Mouse (Mus musculus) layer of hippocampus, adult 2 months (tissue): Measurements from ENCODE around the gene D17Wsu92e. TPM values are rescaled to one million over a fixed set of nuclear protein-coding genes. Genes with fewer than 3 reads are reported as not detected.

Source experiments
- DNase-seq, 2 experiments: peaks; one replicate each; pipeline ENCODE4 v3.0.0; 2022; ENCODE audit warnings: low spot score in 2 of 2
- H3K27ac ChIP-seq: fragments of 200-600 bp; 2 replicates; pipeline ENCODE4 v1.8.1; 2022
- H3K4me3 ChIP-seq: fragments of 200-600 bp; 2 replicates; pipeline ENCODE4 v1.8.1; 2022; ENCODE audit warnings: mild to moderate bottlenecking
- CTCF ChIP-seq: fragments of 200-600 bp; conservative IDR thresholded peaks from 2 replicates; pipeline ENCODE4 v1.8.1; 2022; ENCODE audit warnings: antibody characterized with exemption, mild to moderate bottlenecking, moderate library complexity
- total RNA-seq, 2 experiments: library from RNA; stranded (reverse); gene quantifications; 2 replicates each; pipeline ENCODE4 v1.2.3; 2021

D17Wsu92e gene
- total RNA-seq, 2 experiments from 2014 or later: 192 to 197 TPM

GRCm38 (mm10) chr17:27793144-27793543 lies 27.3 kb downstream of the D17Wsu92e start:
- DNase-seq: no peak
- TF ChIP-seq CTCF: no peak
- Histone ChIP-seq H3K4me3 (no peak overlapping the region), H3K27ac (no peak overlapping the region)

GRCm38 (mm10) chr17:27792516-27792915 lies 27.9 kb downstream of the D17Wsu92e start:
- no peak for TF ChIP-seq CTCF
- Histone ChIP-seq H3K27ac (no peak overlapping the region), H3K4me3 (no peak overlapping the region)
- no peak for DNase-seq

GRCm38 (mm10) chr17:27791556-27791955 lies 28.9 kb downstream of the D17Wsu92e start:
- TF ChIP-seq CTCF: no peak

GRCm38 (mm10) chr17:27790976-27791375 lies 29.5 kb downstream of the D17Wsu92e start:
- no peak overlapping the region for H3K27ac ChIP-seq
- H3K4me3 ChIP-seq: no peak overlapping the region
- DNase-seq: no peak
- TF ChIP-seq CTCF: 0 out of 2 replicates have a peak, but pooled peaks have one; percentile 17

More at GRCm38 (mm10) chr17:27791556-27791955, 28.9 kb downstream of the D17Wsu92e start:
- no peak overlapping the region for H3K4me3 ChIP-seq
- H3K27ac ChIP-seq: no peak overlapping the region
- DNase-seq: no peak

GRCm38 (mm10) chr17:27790015-27790414 lies 30.4 kb downstream of the D17Wsu92e start:
- no peak overlapping the region for H3K4me3 ChIP-seq
- no peak for TF ChIP-seq CTCF
- no peak for DNase-seq
- H3K27ac ChIP-seq: no peak overlapping the region

GRCm38 (mm10) chr17:27788456-27789172 lies 31.8 kb downstream of the D17Wsu92e start:
- Histone ChIP-seq H3K4me3 (no peak overlapping the region), H3K27ac (no peak overlapping the region)
- no peak for TF ChIP-seq CTCF
- no peak for DNase-seq

GRCm38 (mm10) chr17:27783567-27783966 lies 36.9 kb downstream of the D17Wsu92e start:
- peak; percentile 45; the same call in 1 of the 2 replicates for TF ChIP-seq CTCF
- Histone ChIP-seq H3K4me3 (no peak overlapping the region), H3K27ac (no peak overlapping the region)
- no peak for DNase-seq

- Histone ChIP-seq H3K4me3 (no peak overlapping the region), H3K27ac (0 out of 2 replicates have a peak overlapping the region, but pooled peaks have one; percentile 1)
- TF ChIP-seq CTCF: no peak
- DNase-seq: no peak
These were observed 39.3 kb downstream of the D17Wsu92e start for GRCm38 (mm10) chr17:27781059-27781687.

- TF ChIP-seq CTCF: no peak
- Histone ChIP-seq H3K27ac (no peak overlapping the region), H3K4me3 (no peak overlapping the region)
These were observed 40.7 kb downstream of the D17Wsu92e start for GRCm38 (mm10) chr17:27779755-27780154.

GRCm38 (mm10) chr17:27778671-27779355 lies 41.6 kb downstream of the D17Wsu92e start:
- TF ChIP-seq CTCF: no peak
- no peak overlapping the region for H3K27ac ChIP-seq
- H3K4me3 ChIP-seq: no peak overlapping the region
- no peak for DNase-seq

More at GRCm38 (mm10) chr17:27779755-27780154, 40.7 kb downstream of the D17Wsu92e start:
- DNase-seq: no peak

GRCm38 (mm10) chr17:27777823-27778222 lies 42.6 kb downstream of the D17Wsu92e start:
- no peak for TF ChIP-seq CTCF
- no peak for DNase-seq
- H3K4me3 ChIP-seq: no peak overlapping the region
- no peak overlapping the region for H3K27ac ChIP-seq

GRCm38 (mm10) chr17:27774198-27774597 lies 46.2 kb downstream of the D17Wsu92e start:
- DNase-seq: peak in 1 of 2 experiments; percentile 44
- no peak; the same call in 1 of the 2 replicates for TF ChIP-seq CTCF
- H3K27ac ChIP-seq: peak overlapping the region; percentile 62
- no peak overlapping the region for H3K4me3 ChIP-seq

- no peak for DNase-seq
- no peak for TF ChIP-seq CTCF
- Histone ChIP-seq H3K27ac (peak overlapping the region; percentile 51; the same call in 1 of the 2 replicates), H3K4me3 (no peak overlapping the region)
These were observed 48.8 kb downstream of the D17Wsu92e start for GRCm38 (mm10) chr17:27771616-27772015.
